Mouse (Mus musculus): Measurements from ENCODE around the gene Slc25a15. TPM values are rescaled to one million over a fixed set of nuclear protein-coding genes. Genes with fewer than 3 reads are reported as not detected.

The Slc25a15 gene
- total RNA-seq (2023) = 1 to 10 TPM; 5.9 to 6.8 TPM

DNA sequence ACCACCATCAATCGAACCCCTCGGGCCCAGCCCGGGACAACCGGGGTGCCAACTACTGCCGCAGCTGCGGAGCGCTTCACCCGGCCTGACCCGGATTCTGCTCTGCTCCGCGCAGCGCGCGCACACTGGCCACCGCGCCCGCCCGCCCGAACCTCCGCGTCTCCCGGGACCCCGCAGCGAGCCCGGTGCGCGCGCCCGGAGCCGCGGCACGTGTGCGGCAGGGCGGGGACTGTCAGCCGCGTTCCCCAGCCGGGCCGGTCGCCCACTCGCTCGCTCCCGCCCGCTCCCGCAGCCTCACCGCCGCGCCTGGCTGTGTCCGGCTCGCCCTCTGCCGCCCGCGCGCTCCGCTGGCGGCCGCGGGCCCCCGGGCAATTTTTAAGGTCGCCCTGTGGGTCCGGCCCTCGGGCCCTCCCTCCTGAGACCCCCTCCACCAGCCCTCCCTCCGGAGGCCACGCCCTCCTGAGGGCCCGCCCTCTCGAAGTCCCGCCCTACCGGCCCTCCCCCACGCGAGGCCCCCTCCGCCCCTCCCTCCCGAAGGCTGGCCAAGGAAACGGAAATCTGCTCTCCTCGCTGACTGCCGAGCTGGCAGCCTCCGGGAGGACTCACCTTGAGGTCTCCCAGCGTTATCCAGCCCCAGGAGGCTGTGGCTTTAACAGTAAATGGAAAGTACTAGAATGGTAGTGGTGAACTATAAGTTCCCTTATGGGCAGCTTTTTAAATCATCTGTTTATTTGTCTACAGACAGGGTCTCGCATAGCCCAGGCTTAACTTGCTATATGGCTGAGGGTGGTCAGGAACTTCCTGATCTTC lies at the start of gene Slc25a15:
Slc25a15 (minus strand) TSS at position 456 of the 810 bp plus-strand sequence.

DNA sequence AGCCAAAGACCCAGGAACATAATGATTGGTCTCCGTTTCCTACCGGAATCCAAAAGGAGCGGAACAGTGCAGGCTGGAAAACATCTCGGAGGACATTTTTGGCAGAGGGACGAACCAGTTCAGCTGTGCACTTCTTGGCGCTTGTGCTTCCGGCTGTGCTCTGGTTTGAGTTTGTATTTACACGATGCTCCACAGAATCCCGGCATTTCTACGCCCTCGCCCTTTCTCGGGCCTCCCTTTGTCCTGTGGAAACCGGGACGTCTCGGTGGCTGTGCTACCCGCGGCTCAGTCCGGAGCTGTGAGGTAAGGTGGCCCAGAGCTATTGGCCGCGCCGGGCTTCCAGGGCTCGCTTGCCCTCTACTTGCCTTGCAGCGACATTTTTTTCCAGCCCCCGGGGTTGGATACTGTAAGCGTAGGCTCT lies 12.9 kb upstream of the Slc25a15 start, which contains the start of gene Mrps31:
Mrps31 (plus strand) TSS at position 80 of the 421 bp plus-strand sequence.

Other genes with a start within 250 kb of the Slc25a15 start
- 1 to 10 TPM; 5.7 to 8.2 TPM for gene Nek3, start 232.2 kb downstream of the Slc25a15 start, total RNA-seq (2023)
- 1 to 10 TPM; 5.6 to 6.9 TPM for gene Ckap2, start 212.8 kb downstream of the Slc25a15 start, total RNA-seq (2023)
- 10 to 100 TPM; 28.0 to 39.3 TPM for gene Vps36, start 205.8 kb downstream of the Slc25a15 start, total RNA-seq (2023)
- gene Thsd1, start 171.3 kb downstream of the Slc25a15 start, total RNA-seq (2023) = under 1 TPM; 0.21 to 0.64 TPM
- not detected for gene Tpte, start 115.2 kb downstream of the Slc25a15 start, total RNA-seq (2023)
- gene Mrps31, start 12.8 kb upstream of the Slc25a15 start, total RNA-seq (2023) = 10 to 100 TPM; 13.0 to 16.2 TPM

All from T-cell, adult 66 days (primary cell).